In genomic region chr1:164220261-164220660, GRCm38 (mm10) we compare ENCODE assay signal across 18 mouse cellular contexts. TPM values are rescaled to one million over a fixed set of nuclear protein-coding genes. Genes with fewer than 3 reads are reported as not detected.
A peak's percentile ranks its signal among the peaks of the same experiment; 100 is the strongest.
DNase-seq lines count a peak whose midpoint lies in the region; ATAC-seq and TF ChIP-seq lines count a peak whose summit lies in the region.
"Had no signal": no experiment of that assay in that cellular context is flagged by ENCODE, and none has a peak within 500 bp of the region (broad histone marks: within the 10 kb centered on the region; RNA-seq: fewer than 3 reads in every experiment).

No protein-coding gene starts in this region.

- DNase-seq in liver, adult 2 months (ENCODE audit: extremely low read depth, low read depth, low spot score), result peak; percentile 97
- no peak for DNase-seq in liver, embryonic 11.5 days (ENCODE audit: low spot score)
- DNase-seq: adrenal gland, adult 2 months; adrenal gland, adult 8-10 months; adrenal gland, postnatal 10 days; adrenal gland, postnatal 14 days; adrenal gland, postnatal 25 days; adrenal gland, postnatal 36 days; B cell, adult 2 months; cerebellum, adult 11 months; cerebellum, adult 11-12 months; cerebellum, adult 18-20 months; cerebellum, adult 2 months had no signal

- H3K79me2 ChIP-seq in liver, adult 2 months (ENCODE audit: control insufficient read depth, insufficient read depth, low read length), result no peaks in the 10 kb centered on the region

- H3K4me3 ChIP-seq in liver, adult 2 months (ENCODE audit: insufficient read depth, low read depth, low read length), result no peak overlapping the region
- H3K4me3 ChIP-seq in liver, embryonic 11.5 days (ENCODE audit: low read depth, low read length), result no peak overlapping the region

- H3K4me1 ChIP-seq in liver, adult 2 months (ENCODE audit: control insufficient read depth, insufficient read depth, low read length), result peaks cover 5% of the 10 kb centered on the region; the same call in 1 of the 2 replicates
- H3K4me1 ChIP-seq in liver, embryonic 11.5 days (replicated peaks; ENCODE audit: control insufficient read depth, insufficient read depth, low read length), result peaks cover 2% of the 10 kb centered on the region; the same call in 1 of the 2 replicates

- H3K27me3 ChIP-seq in liver, adult 2 months (ENCODE audit: control insufficient read depth, insufficient read depth, low read length), result no peaks in the 10 kb centered on the region
- H3K27me3 ChIP-seq in liver, embryonic 11.5 days (replicated peaks; ENCODE audit: control insufficient read depth, insufficient read depth, low read length), result no peaks in the 10 kb centered on the region
- H3K27me3 ChIP-seq: CH12.LX, Patski had no signal

- H3K9me3 ChIP-seq in liver, embryonic 11.5 days (ENCODE audit: control insufficient read depth, low read length), result no peaks in the 10 kb centered on the region
- H3K9me3 ChIP-seq: G1E had no signal

- TF ChIP-seq POLR2A in liver, adult 2 months (IDR thresholded peaks at IDR 0.05; ENCODE audit: extremely low read depth, insufficient read depth, low read length), result no peak

- ATAC-seq in liver, embryonic 11.5 days (replicated peaks; ENCODE audit: low FRiP score), result no peak
- ATAC-seq: activated CD4-positive, CD25-positive, alpha-beta regulatory T cell, adult 4 months; CD4-positive, CD25-positive, alpha-beta regulatory T cell, adult 4 months; Patski had no signal

- no peak for TF ChIP-seq CTCF in liver, adult 2 months (IDR thresholded peaks at IDR 0.05; ENCODE audit: low read depth, low read length)

- H3K36me3 ChIP-seq in liver, adult 2 months (ENCODE audit: control insufficient read depth, insufficient read depth, low read length), result peaks cover 29% of the 10 kb centered on the region
- no peaks in the 10 kb centered on the region for H3K36me3 ChIP-seq in liver, embryonic 11.5 days (ENCODE audit: control insufficient read depth, insufficient read depth, low read length)
- H3K36me3 ChIP-seq: G1E had no signal

- H3K9ac ChIP-seq in liver, adult 2 months (ENCODE audit: low read depth, low read length), result no peak overlapping the region
- H3K9ac ChIP-seq in liver, embryonic 11.5 days (ENCODE audit: low read depth, low read length), result no peak overlapping the region

- no peak overlapping the region for H3K4me2 ChIP-seq in liver, embryonic 11.5 days

- 22% methylated on average over 4 of the region's 4 CpGs for WGBS in liver, adult 2 months
- 84% methylated on average over 4 of the region's 4 CpGs for WGBS in liver, embryonic 11.5 days

- peak overlapping the region; percentile 84 for H3K27ac ChIP-seq in liver, adult 2 months (replicated peaks; ENCODE audit: insufficient read depth, low read depth, low read length)
- H3K27ac ChIP-seq in liver, embryonic 11.5 days (ENCODE audit: low read depth, low read length), result no peak overlapping the region

RNA-seq across cellular contexts. Expression of gene Slc19a2, which starts 28.6 kb away (rescaled TPM):
- 96.1 and 121 TPM in 2 replicates for total RNA-seq in liver, adult 2 months (2014; rRNA removed)
- polyA plus RNA-seq in liver, adult 2 months (2012; rRNA removed), result 84.5 and 86.9 TPM in 2 replicates
- 26.6 and 31.0 TPM in 2 replicates for polyA plus RNA-seq in liver, embryonic 11.5 days (2014; fragmentation: Nextera tagmentation; extraction: Ambion mirVana)

RNA-seq across cellular contexts. Expression of gene Ccdc181, which starts 55.1 kb away (rescaled TPM):
- total RNA-seq in liver, adult 2 months (2014; rRNA removed), result 2.5 and 3.9 TPM in 2 replicates
- polyA plus RNA-seq in liver, adult 2 months (2012; rRNA removed), result 0.91 and 1.1 TPM in 2 replicates
- 7.1 and 9.4 TPM in 2 replicates for polyA plus RNA-seq in liver, embryonic 11.5 days (2014; fragmentation: Nextera tagmentation; extraction: Ambion mirVana)
